Mouse (Mus musculus) stomach, postnatal 0 days (tissue): ENCODE results near the gene Hoxc5.

Experiments
- CTCF ChIP-seq: IDR thresholded peaks from 2 replicates; pipeline ENCODE4 v1.5.1; 2016; ENCODE audit warnings: antibody characterized with exemption, low read depth, mild to moderate bottlenecking, moderate library complexity
- EP300 ChIP-seq: optimal IDR thresholded peaks from 2 replicates; pipeline ENCODE3; 2016; ENCODE audit warnings: antibody characterized with exemption

GRCm38 (mm10) chr15:103027266-103028235 lies 60.3 kb downstream of the Hoxc5 start:
- TF ChIP-seq CTCF (no peak), EP300 (no peak)
